Mouse (Mus musculus) heart, postnatal 0 days (tissue): ENCODE measurements around the gene Abca13. TPM values are rescaled to one million over a fixed set of nuclear protein-coding genes. Genes with fewer than 3 reads are reported as not detected.
A peak's percentile ranks its signal among the peaks of the same experiment; 100 is the strongest.
"Not testable (repeated sequence)": the region's sequence is repeated elsewhere in the genome, so short reads cannot be mapped to it uniquely, and the experiment has no call there.

Source experiments
- ATAC-seq: fragments of 200-750 bp; cut with Nextera tagmentation; 2 replicates; pipeline ENCODE4 v1.8.0; 2017; ENCODE audit warnings: low read depth, moderate number of reproducible peaks, moderate library complexity; ENCODE audit not compliant: insufficient read depth
- DNase-seq: peaks from one replicate; pipeline ENCODE4 v3.0.0-alpha.2; 2016; ENCODE audit warnings: low spot score
- H3K27ac ChIP-seq: fragments of 300-500 bp; sonication (generic); 2 replicates; pipeline ENCODE4 v1.5.1; 2014; ENCODE audit warnings: low read depth, mild to moderate bottlenecking
- H3K27me3 ChIP-seq: fragments of 300-500 bp; sonication (generic); 2 replicates; pipeline ENCODE4 v1.6.1; 2014; ENCODE audit warnings: low read length, mixed read lengths; ENCODE audit not compliant: control insufficient read depth, insufficient read depth
- H3K36me3 ChIP-seq: fragments of 300-500 bp; sonication (generic); replicated peaks from 2 replicates; pipeline ENCODE4 v1.6.1; 2014; ENCODE audit warnings: low read length, mixed read lengths; ENCODE audit not compliant: control insufficient read depth, insufficient read depth
- H3K4me1 ChIP-seq: fragments of 300-500 bp; sonication (generic); 2 replicates; pipeline ENCODE4 v1.6.1; 2014; ENCODE audit warnings: antibody characterized with exemption; ENCODE audit not compliant: control insufficient read depth, insufficient read depth
- H3K4me2 ChIP-seq: fragments of 300-500 bp; sonication (generic); 2 replicates; pipeline ENCODE4 v1.6.1; 2014; ENCODE audit warnings: low read depth, mild to moderate bottlenecking, low read length, moderate library complexity
- H3K4me3 ChIP-seq: fragments of 300-500 bp; sonication (generic); 2 replicates; pipeline ENCODE4 v1.5.1; 2014; ENCODE audit warnings: low read depth, low read length
- H3K9ac ChIP-seq: fragments of 300-500 bp; sonication (generic); replicated peaks from 2 replicates; pipeline ENCODE4 v1.6.1; 2014; ENCODE audit warnings: low read depth, low read length, mixed read lengths
- H3K9me3 ChIP-seq: fragments of 300-500 bp; sonication (generic); replicated peaks from 2 replicates; pipeline ENCODE4 v1.6.1; 2016; ENCODE audit warnings: low read length; ENCODE audit not compliant: control insufficient read depth
- CTCF ChIP-seq: IDR thresholded peaks from 2 replicates; pipeline ENCODE4 v1.5.1; 2016; ENCODE audit warnings: antibody characterized with exemption, control low read depth, low read depth
- EP300 ChIP-seq: IDR thresholded peaks from 2 replicates; pipeline ENCODE4 v1.6.1; 2016; ENCODE audit warnings: antibody characterized with exemption, low read depth
- WGBS: fragments of 180-500 bp; shearing (Covaris S2); extraction: QIAGEN DNeasy Blood & Tissue Kit; methylation state at CpG from one replicate; pipeline ENCODE4 v1.1.7; 2014; 5-methylcytosine and 5-hydroxymethylcytosine counted together
- polyA plus RNA-seq: library from polyadenylated mRNA; unstranded; fragments of >200 nt; fragmentation: Nextera tagmentation; extraction: Ambion mirVana; gene quantifications from 2 replicates; pipeline ENCODE4 v1.2.1, GENCODE M21; 2015
- total RNA-seq: library from RNA; depleted of rRNA; stranded (reverse); fragments of >200 nt; gene quantifications from 2 replicates; pipeline ENCODE4 v1.2.3, GENCODE M21; 2014; ENCODE audit warnings: low replicate concordance

The Abca13 gene
- total and polyA plus RNA-seq, 2 experiments from 2014 or later, result under 0.01 to 0.04 TPM

DNA sequence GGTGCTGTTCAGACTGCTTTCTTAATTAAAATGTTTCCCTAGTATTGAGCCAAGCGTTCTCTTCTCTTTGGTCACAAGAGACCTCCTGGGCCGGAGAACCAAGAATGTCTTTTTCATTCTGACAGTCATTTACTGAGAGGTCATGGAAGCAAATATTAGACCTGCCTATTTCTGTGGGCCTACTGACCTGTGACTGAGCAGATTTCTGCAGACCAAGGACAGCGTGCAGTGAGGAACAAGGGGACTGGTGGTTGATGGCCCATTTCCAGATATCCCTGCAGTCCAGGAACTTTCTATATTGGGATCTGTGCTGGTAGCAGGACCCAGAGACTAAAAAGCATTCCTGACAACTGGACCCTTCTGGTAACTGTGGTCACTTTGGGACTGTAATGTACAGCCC is 146.4 kb downstream of the Abca13 start:
- Histone ChIP-seq H3K36me3 (no peaks in the 10 kb centered on the region), H3K27me3 (no peaks in the 10 kb centered on the region), H3K9me3 (no peaks in the 10 kb centered on the region), H3K4me1 (no peaks in the 10 kb centered on the region), H3K4me3 (no peak overlapping the region), H3K4me2 (no peak overlapping the region), H3K9ac (no peak overlapping the region), H3K27ac (no peak overlapping the region)
- TF ChIP-seq EP300 (no peak), CTCF (no peak)
- ATAC-seq, result peak; percentile 20; the same call in 1 of the 2 replicates
- 49% methylated on average over 3 of the region's 3 CpGs for WGBS
- DNase-seq, result peak; percentile 30

DNA sequence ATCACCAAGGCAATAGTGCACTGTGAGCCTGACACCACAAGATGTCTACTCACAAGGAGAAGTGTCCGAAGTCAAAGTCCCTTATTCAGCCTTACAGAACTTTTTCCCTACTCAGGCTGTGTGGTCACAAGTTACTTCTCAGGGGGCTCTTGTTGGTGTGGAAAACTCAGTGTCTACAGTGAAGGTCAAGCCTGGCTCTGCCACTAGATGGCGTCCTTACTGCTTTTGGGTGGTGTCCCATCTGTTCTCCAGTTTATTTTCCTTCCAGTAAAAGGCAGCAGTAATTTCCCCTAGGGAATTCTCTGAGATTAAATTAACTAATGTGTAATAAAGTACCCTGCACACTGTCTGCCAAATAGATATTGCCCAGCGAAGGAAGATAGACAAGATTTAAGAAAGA is 156.0 kb downstream of the Abca13 start:
- Histone ChIP-seq H3K4me3 (no peak overlapping the region), H3K36me3 (no peaks in the 10 kb centered on the region), H3K27ac (no peak overlapping the region), H3K9ac (no peak overlapping the region), H3K4me1 (no peaks in the 10 kb centered on the region), H3K27me3 (no peaks in the 10 kb centered on the region), H3K9me3 (no peaks in the 10 kb centered on the region), H3K4me2 (no peak overlapping the region)
- ATAC-seq (no peak), DNase-seq (no peak)
- WGBS, result 35% methylated on average over 3 of the region's 3 CpGs
- TF ChIP-seq CTCF (peak; percentile 27; the same call in 1 of the 2 replicates), EP300 (no peak)

DNA sequence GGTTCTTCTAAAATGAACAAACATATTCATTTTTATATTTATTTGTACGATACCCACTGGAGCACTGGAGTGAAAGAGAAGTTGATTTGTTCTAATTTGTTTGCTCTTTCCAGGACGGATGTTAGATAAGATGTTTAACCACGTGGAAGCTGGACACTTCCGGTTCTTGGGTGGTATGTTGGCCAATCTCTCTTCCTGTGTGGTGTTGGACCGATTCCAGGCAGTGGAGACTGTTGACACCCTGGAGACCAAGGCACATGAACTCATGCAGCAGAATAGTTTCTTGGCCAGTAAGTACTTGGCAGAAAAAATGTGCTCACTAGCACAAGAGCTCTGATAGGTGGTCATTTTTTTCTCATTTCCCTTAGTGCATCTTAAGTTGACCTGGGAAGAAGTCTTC is 181.4 kb downstream of the Abca13 start:
- no peak overlapping the region for H3K4me2 ChIP-seq
- DNase-seq (no peak), ATAC-seq (no peak; the same call in 1 of the 2 replicates)
- TF ChIP-seq EP300, result no peak
- TF ChIP-seq CTCF, result no peak
- no peaks in the 10 kb centered on the region for H3K9me3 ChIP-seq
- no peak overlapping the region for H3K27ac ChIP-seq
- no peaks in the 10 kb centered on the region for H3K36me3 ChIP-seq
- no peak overlapping the region for H3K9ac ChIP-seq
- WGBS, result 37% methylated on average over 5 of the region's 5 CpGs
- no peaks in the 10 kb centered on the region for H3K27me3 ChIP-seq
- H3K4me3 ChIP-seq, result no peak overlapping the region
- no peaks in the 10 kb centered on the region for H3K4me1 ChIP-seq

DNA sequence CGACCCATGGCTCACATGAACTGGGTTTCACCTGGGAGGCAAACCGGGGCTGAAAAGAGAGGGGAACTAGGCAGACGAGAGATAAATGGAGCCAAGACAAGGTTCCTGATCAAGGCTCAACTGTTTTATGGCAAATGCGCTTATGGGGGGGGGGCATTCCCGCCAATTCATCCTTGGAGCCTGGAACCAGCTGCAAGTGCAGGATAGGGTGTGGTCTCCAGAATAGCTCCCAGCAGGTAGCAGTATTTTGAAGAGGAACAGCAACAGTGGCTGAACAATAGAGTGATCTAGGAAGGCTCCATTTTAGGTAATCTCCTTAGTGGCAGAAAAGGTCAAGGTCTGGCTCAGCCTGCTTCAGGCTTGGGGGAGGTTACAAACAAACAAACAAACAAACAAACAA is 182.7 kb downstream of the Abca13 start:
- not testable (repeated sequence) for H3K9ac ChIP-seq, DNase-seq, H3K4me3 ChIP-seq, H3K4me1 ChIP-seq, H3K4me2 ChIP-seq, H3K9me3 ChIP-seq, ATAC-seq, H3K36me3 ChIP-seq, H3K27ac ChIP-seq, H3K27me3 ChIP-seq
- 70% methylated on average over 5 of the region's 5 CpGs for WGBS

- TF ChIP-seq CTCF, result no peak
- TF ChIP-seq EP300, result no peak
- Histone ChIP-seq H3K27ac (no peak overlapping the region), H3K9me3 (no peaks in the 10 kb centered on the region), H3K27me3 (no peaks in the 10 kb centered on the region), H3K4me1 (no peaks in the 10 kb centered on the region), H3K9ac (no peak overlapping the region), H3K4me3 (no peak overlapping the region), H3K4me2 (no peak overlapping the region), H3K36me3 (no peaks in the 10 kb centered on the region)
- no peak for DNase-seq
- ATAC-seq, result no peak
- WGBS, result 74% methylated on average over 1 of the region's 1 CpGs
These were observed 196.8 kb downstream of the Abca13 start for GRCm38 (mm10) chr11:9388520-9388919.

GRCm38 (mm10) chr11:9416946-9417345 is 225.2 kb downstream of the Abca13 start:
- H3K27ac ChIP-seq, result no peak overlapping the region

More at GRCm38 (mm10) chr11:9416946-9417345, 225.2 kb downstream of the Abca13 start:
- no peaks in the 10 kb centered on the region for H3K4me1 ChIP-seq
- DNase-seq, result no peak
- H3K4me2 ChIP-seq, result no peak overlapping the region
- TF ChIP-seq EP300 (no peak), CTCF (no peak)
- no peaks in the 10 kb centered on the region for H3K9me3 ChIP-seq
- WGBS, result 57% methylated on average over 3 of the region's 3 CpGs
- no peak for ATAC-seq
- H3K36me3 ChIP-seq, result no peaks in the 10 kb centered on the region
- no peak overlapping the region for H3K4me3 ChIP-seq
- H3K27me3 ChIP-seq, result no peaks in the 10 kb centered on the region
- H3K9ac ChIP-seq, result no peak overlapping the region
